Mouse (Mus musculus): ENCODE measurements around the gene Snx9. TPM values are rescaled to one million over a fixed set of nuclear protein-coding genes. Genes with fewer than 3 reads are reported as not detected.

Snx9 gene
- polyA plus RNA-seq, 1 experiment from 2014 or later: 6.1 TPM

GRCm38 (mm10) chr17:5798900-5799299 lies 42.2 kb upstream of the Snx9 start:
- 73% methylated on average over 5 of the region's 5 CpGs for WGBS
- Histone ChIP-seq H3K9me3 (ENCODE audit: control insufficient read depth, low read length) (no peaks in the 10 kb centered on the region), H3K27ac (ENCODE audit: low read depth, low read length) (no peak overlapping the region), H3K36me3 (ENCODE audit: control insufficient read depth, insufficient read depth, low read length) (no peaks in the 10 kb centered on the region), H3K4me2 (ENCODE audit: low read length) (no peak overlapping the region), H3K4me3 (ENCODE audit: low read length) (no peak overlapping the region), H3K9ac (ENCODE audit: low read depth, low read length) (no peak overlapping the region), H3K4me1 (ENCODE audit: control insufficient read depth, insufficient read depth, low read depth, low read length) (no peaks in the 10 kb centered on the region; the same call in 1 of the 2 replicates), H3K27me3 (replicated peaks; ENCODE audit: control insufficient read depth, insufficient read depth, low read length) (no peaks in the 10 kb centered on the region)
- ATAC-seq: no peak

- no peak overlapping the region for H3K27ac ChIP-seq (ENCODE audit: low read depth, low read length)
- H3K4me2 ChIP-seq (ENCODE audit: low read length): no peak overlapping the region
- no peak overlapping the region for H3K9ac ChIP-seq (ENCODE audit: low read depth, low read length)
- 86% methylated on average over 17 of the region's 17 CpGs for WGBS
- H3K36me3 ChIP-seq (ENCODE audit: control insufficient read depth, insufficient read depth, low read length): no peaks in the 10 kb centered on the region
- no peak overlapping the region for H3K4me3 ChIP-seq (ENCODE audit: low read length)
- H3K27me3 ChIP-seq (replicated peaks; ENCODE audit: control insufficient read depth, insufficient read depth, low read length): no peaks in the 10 kb centered on the region
- H3K4me1 ChIP-seq (ENCODE audit: control insufficient read depth, insufficient read depth, low read depth, low read length): no peaks in the 10 kb centered on the region; the same call in 1 of the 2 replicates
- no peak for ATAC-seq
- no peaks in the 10 kb centered on the region for H3K9me3 ChIP-seq (ENCODE audit: control insufficient read depth, low read length)
Measured at GRCm38 (mm10) chr17:5799396-5800021, 41.6 kb upstream of the Snx9 start.

- no peaks in the 10 kb centered on the region for H3K36me3 ChIP-seq (ENCODE audit: control insufficient read depth, insufficient read depth, low read length)
- no peak overlapping the region for H3K4me2 ChIP-seq (ENCODE audit: low read length)
- no peak overlapping the region for H3K4me3 ChIP-seq (ENCODE audit: low read length)
- WGBS: 89% methylated on average over 2 of the region's 2 CpGs
- H3K27ac ChIP-seq (ENCODE audit: low read depth, low read length): no peak overlapping the region
- H3K4me1 ChIP-seq (ENCODE audit: control insufficient read depth, insufficient read depth, low read depth, low read length): no peaks in the 10 kb centered on the region; the same call in 1 of the 2 replicates
- H3K9me3 ChIP-seq (ENCODE audit: control insufficient read depth, low read length): no peaks in the 10 kb centered on the region
- ATAC-seq: no peak
- H3K27me3 ChIP-seq (replicated peaks; ENCODE audit: control insufficient read depth, insufficient read depth, low read length): no peaks in the 10 kb centered on the region
- H3K9ac ChIP-seq (ENCODE audit: low read depth, low read length): no peak overlapping the region
Measured at GRCm38 (mm10) chr17:5800254-5800653, 40.9 kb upstream of the Snx9 start.

GRCm38 (mm10) chr17:5800824-5801560 lies 40.1 kb upstream of the Snx9 start:
- no peaks in the 10 kb centered on the region for H3K9me3 ChIP-seq (ENCODE audit: control insufficient read depth, low read length)
- H3K4me1 ChIP-seq (ENCODE audit: control insufficient read depth, insufficient read depth, low read depth, low read length): no peaks in the 10 kb centered on the region; the same call in 1 of the 2 replicates
- no peak overlapping the region for H3K27ac ChIP-seq (ENCODE audit: low read depth, low read length)
- H3K36me3 ChIP-seq (ENCODE audit: control insufficient read depth, insufficient read depth, low read length): no peaks in the 10 kb centered on the region
- WGBS: 77% methylated on average over 7 of the region's 7 CpGs
- no peak for ATAC-seq
- no peak overlapping the region for H3K4me3 ChIP-seq (ENCODE audit: low read length)
- H3K27me3 ChIP-seq (replicated peaks; ENCODE audit: control insufficient read depth, insufficient read depth, low read length): no peaks in the 10 kb centered on the region
- H3K9ac ChIP-seq (ENCODE audit: low read depth, low read length): no peak overlapping the region
- no peak overlapping the region for H3K4me2 ChIP-seq (ENCODE audit: low read length)

- no peak for ATAC-seq
- no peaks in the 10 kb centered on the region for H3K9me3 ChIP-seq (ENCODE audit: control insufficient read depth, low read length)
- WGBS: 71% methylated on average over 17 of the region's 17 CpGs
- H3K4me3 ChIP-seq (ENCODE audit: low read length): no peak overlapping the region
- H3K27me3 ChIP-seq (replicated peaks; ENCODE audit: control insufficient read depth, insufficient read depth, low read length): no peaks in the 10 kb centered on the region
- H3K4me2 ChIP-seq (ENCODE audit: low read length): no peak overlapping the region
- H3K4me1 ChIP-seq (ENCODE audit: control insufficient read depth, insufficient read depth, low read depth, low read length): no peaks in the 10 kb centered on the region; the same call in 1 of the 2 replicates
- H3K36me3 ChIP-seq (ENCODE audit: control insufficient read depth, insufficient read depth, low read length): no peaks in the 10 kb centered on the region
- no peak overlapping the region for H3K9ac ChIP-seq (ENCODE audit: low read depth, low read length)
- no peak overlapping the region for H3K27ac ChIP-seq (ENCODE audit: low read depth, low read length)
Measured at GRCm38 (mm10) chr17:5801761-5802655, 39.1 kb upstream of the Snx9 start.

GRCm38 (mm10) chr17:5802656-5802955 lies 38.5 kb upstream of the Snx9 start:
- no peak overlapping the region for H3K27ac ChIP-seq (ENCODE audit: low read depth, low read length)
- 91% methylated on average over 5 of the region's 5 CpGs for WGBS
- no peaks in the 10 kb centered on the region for H3K36me3 ChIP-seq (ENCODE audit: control insufficient read depth, insufficient read depth, low read length)
- no peaks in the 10 kb centered on the region for H3K9me3 ChIP-seq (ENCODE audit: control insufficient read depth, low read length)
- no peak overlapping the region for H3K9ac ChIP-seq (ENCODE audit: low read depth, low read length)
- H3K4me3 ChIP-seq (ENCODE audit: low read length): no peak overlapping the region
- H3K4me1 ChIP-seq (ENCODE audit: control insufficient read depth, insufficient read depth, low read depth, low read length): no peaks in the 10 kb centered on the region
- no peaks in the 10 kb centered on the region for H3K27me3 ChIP-seq (replicated peaks; ENCODE audit: control insufficient read depth, insufficient read depth, low read length)
- ATAC-seq: no peak
- no peak overlapping the region for H3K4me2 ChIP-seq (ENCODE audit: low read length)

- Histone ChIP-seq H3K4me3 (ENCODE audit: low read length) (no peak overlapping the region), H3K4me1 (ENCODE audit: control insufficient read depth, insufficient read depth, low read depth, low read length) (no peaks in the 10 kb centered on the region), H3K4me2 (ENCODE audit: low read length) (no peak overlapping the region), H3K36me3 (ENCODE audit: control insufficient read depth, insufficient read depth, low read length) (no peaks in the 10 kb centered on the region), H3K9ac (ENCODE audit: low read depth, low read length) (no peak overlapping the region), H3K27me3 (replicated peaks; ENCODE audit: control insufficient read depth, insufficient read depth, low read length) (no peaks in the 10 kb centered on the region), H3K27ac (ENCODE audit: low read depth, low read length) (no peak overlapping the region), H3K9me3 (ENCODE audit: control insufficient read depth, low read length) (no peaks in the 10 kb centered on the region)
- no peak for ATAC-seq
- 92% methylated on average over 10 of the region's 10 CpGs for WGBS
Measured at GRCm38 (mm10) chr17:5803229-5804012, 37.7 kb upstream of the Snx9 start.

GRCm38 (mm10) chr17:5804370-5805150 lies 36.6 kb upstream of the Snx9 start:
- Histone ChIP-seq H3K27me3 (replicated peaks; ENCODE audit: control insufficient read depth, insufficient read depth, low read length) (no peaks in the 10 kb centered on the region), H3K4me2 (ENCODE audit: low read length) (no peak overlapping the region), H3K9me3 (ENCODE audit: control insufficient read depth, low read length) (no peaks in the 10 kb centered on the region), H3K36me3 (ENCODE audit: control insufficient read depth, insufficient read depth, low read length) (no peaks in the 10 kb centered on the region), H3K9ac (ENCODE audit: low read depth, low read length) (no peak overlapping the region), H3K27ac (ENCODE audit: low read depth, low read length) (no peak overlapping the region), H3K4me1 (ENCODE audit: control insufficient read depth, insufficient read depth, low read depth, low read length) (no peaks in the 10 kb centered on the region), H3K4me3 (ENCODE audit: low read length) (no peak overlapping the region)
- no peak for ATAC-seq
- WGBS: 82% methylated on average over 12 of the region's 12 CpGs

Data from hindbrain, embryonic 16.5 days (tissue).